Mouse (Mus musculus) monocyte, adult 5-6 weeks (primary cell): ENCODE measurements around the gene Atp5f1. TPM values are rescaled to one million over a fixed set of nuclear protein-coding genes. Genes with fewer than 3 reads are reported as not detected.
"Not testable (repeated sequence)": the region's sequence is repeated elsewhere in the genome, so short reads cannot be mapped to it uniquely, and the experiment has no call there.

ENCODE experiments used
- ATAC-seq: fragments of 153-309, 156-312 bp; replicated peaks from 2 replicates; pipeline ENCODE4 v1.8.0; 2017; ENCODE audit warnings: mild to moderate bottlenecking; ENCODE audit not compliant: low TSS enrichment, insufficient number of reproducible peaks, severe bottlenecking, poor library complexity, low FRiP score
- total RNA-seq: library from RNA; stranded (forward); fragments of 200-1000, 200-491, 200-594 nt; gene quantifications from 3 replicates; pipeline ENCODE4 v1.2.3, GENCODE M21; 2017

The Atp5f1 gene
- 316 to 456 TPM (median 356 TPM) in 3 replicates for total RNA-seq

GRCm38 (mm10) chr3:105959999-105960398 is at the start of gene Atp5f1:
Atp5f1 (minus strand) TSS chr3:105960099.
- ATAC-seq, result no peak

GRCm38 (mm10) chr3:106003360-106003759 is 43.5 kb upstream of the Atp5f1 start:
- ATAC-seq, result not testable (repeated sequence)

GRCm38 (mm10) chr3:106001416-106002370 is 41.8 kb upstream of the Atp5f1 start:
- ATAC-seq, result peak; percentile 66

GRCm38 (mm10) chr3:106000707-106001375 is 40.9 kb upstream of the Atp5f1 start:
- ATAC-seq, result no peak

- no peak for ATAC-seq
Observed at GRCm38 (mm10) chr3:105994730-105995129, 34.8 kb upstream of the Atp5f1 start.

GRCm38 (mm10) chr3:105991653-105992283 is 31.9 kb upstream of the Atp5f1 start:
- no peak for ATAC-seq

GRCm38 (mm10) chr3:105989611-105990010 is 29.7 kb upstream of the Atp5f1 start:
- ATAC-seq, result not testable (repeated sequence)

GRCm38 (mm10) chr3:105974174-105974573 is 14.3 kb upstream of the Atp5f1 start:
- ATAC-seq, result 0 out of 2 replicates have a peak, but pooled peaks have one; percentile 47

GRCm38 (mm10) chr3:105973411-105973810 is 13.5 kb upstream of the Atp5f1 start, which contains the start of gene Ovgp1:
Ovgp1 (plus strand) TSS chr3:105973711.
- no peak for ATAC-seq

- ATAC-seq, result no peak
Observed at GRCm38 (mm10) chr3:105971831-105972446, 12.0 kb upstream of the Atp5f1 start.

- ATAC-seq, result no peak
Observed at GRCm38 (mm10) chr3:105960700-105961099, 801 bp upstream of the Atp5f1 start.

- ATAC-seq, result peak; percentile 5; the same call in 1 of the 2 replicates
Observed at GRCm38 (mm10) chr3:105959585-105959984, 314 bp downstream of the Atp5f1 start.

- ATAC-seq, result peak; percentile 91
Observed at GRCm38 (mm10) chr3:105958974-105959580, 822 bp downstream of the Atp5f1 start, which contains the start of gene Wdr77. Wdr77 (plus strand) TSS chr3:105959369.

GRCm38 (mm10) chr3:105958204-105958603 is 1.7 kb downstream of the Atp5f1 start:
- no peak for ATAC-seq

GRCm38 (mm10) chr3:105957235-105957634 is 2.7 kb downstream of the Atp5f1 start:
- no peak for ATAC-seq

- no peak for ATAC-seq
Observed at GRCm38 (mm10) chr3:105951348-105951747, 8.6 kb downstream of the Atp5f1 start.

GRCm38 (mm10) chr3:105936111-105936510 is 23.8 kb downstream of the Atp5f1 start:
- no peak for ATAC-seq

GRCm38 (mm10) chr3:105935033-105935432 is 24.9 kb downstream of the Atp5f1 start:
- no peak for ATAC-seq
